Mouse (Mus musculus) ES-Bruce4 (cell line): ENCODE data around the gene Smco2. TPM values are rescaled to one million over a fixed set of nuclear protein-coding genes. Genes with fewer than 3 reads are reported as not detected.

Source experiments
- H3K27ac ChIP-seq: 2 replicates; pipeline ENCODE4 v1.5.1; 2012; ENCODE audit warnings: low read length, inconsistent platforms; ENCODE audit not compliant: insufficient read depth
- H3K27me3 ChIP-seq: 2 replicates; pipeline ENCODE4 v1.6.1; 2012; ENCODE audit warnings: mild to moderate bottlenecking, low read length, inconsistent platforms; ENCODE audit not compliant: control insufficient read depth, poor library complexity, insufficient read depth, severe bottlenecking
- H3K36me3 ChIP-seq: 2 replicates; pipeline ENCODE4 v1.6.1; 2012; ENCODE audit warnings: inconsistent platforms, mild to moderate bottlenecking, low read length, moderate library complexity; ENCODE audit not compliant: control insufficient read depth, poor library complexity, insufficient read depth, severe bottlenecking
- H3K4me1 ChIP-seq: one replicate; pipeline ENCODE4 v1.8.1; 2011; ENCODE audit warnings: low read length; ENCODE audit not compliant: control insufficient read depth, insufficient read depth
- H3K4me3 ChIP-seq: 2 replicates; pipeline ENCODE4 v1.5.1; 2011; ENCODE audit warnings: low read depth, mild to moderate bottlenecking, low read length
- H3K9ac ChIP-seq: 2 replicates; pipeline ENCODE4 v1.6.1; 2012; ENCODE audit warnings: low read depth, mild to moderate bottlenecking, inconsistent platforms; ENCODE audit not compliant: poor library complexity, severe bottlenecking
- H3K9me3 ChIP-seq: replicated peaks from 2 replicates; pipeline ENCODE4 v1.6.1; 2012; ENCODE audit warnings: mild to moderate bottlenecking, low read length, inconsistent platforms; ENCODE audit not compliant: control insufficient read depth, poor library complexity, insufficient read depth, severe bottlenecking
- CTCF ChIP-seq: IDR thresholded peaks from one replicate; pipeline ENCODE4 v1.8.1; 2011; ENCODE audit warnings: low read depth, low read length
- EP300 ChIP-seq: IDR thresholded peaks from 2 replicates; pipeline ENCODE4 v1.6.1; 2011; ENCODE audit warnings: low read depth, low read length; ENCODE audit not compliant: insufficient read depth
- POLR2A ChIP-seq: IDR thresholded peaks from one replicate; pipeline ENCODE4 v1.8.1; 2011; ENCODE audit warnings: low read length; ENCODE audit not compliant: insufficient read depth
- polyA plus RNA-seq: library from polyadenylated mRNA; stranded (reverse); fragments of >200 nt; gene quantifications from 2 replicates; pipeline ENCODE4 v1.2.4, GENCODE M21; 2011; ENCODE audit warnings: low read depth; ENCODE audit not compliant: missing spikeins, insufficient read depth, insufficient read length

Gene Smco2
- polyA plus RNA-seq, 1 experiment = not detected

DNA sequence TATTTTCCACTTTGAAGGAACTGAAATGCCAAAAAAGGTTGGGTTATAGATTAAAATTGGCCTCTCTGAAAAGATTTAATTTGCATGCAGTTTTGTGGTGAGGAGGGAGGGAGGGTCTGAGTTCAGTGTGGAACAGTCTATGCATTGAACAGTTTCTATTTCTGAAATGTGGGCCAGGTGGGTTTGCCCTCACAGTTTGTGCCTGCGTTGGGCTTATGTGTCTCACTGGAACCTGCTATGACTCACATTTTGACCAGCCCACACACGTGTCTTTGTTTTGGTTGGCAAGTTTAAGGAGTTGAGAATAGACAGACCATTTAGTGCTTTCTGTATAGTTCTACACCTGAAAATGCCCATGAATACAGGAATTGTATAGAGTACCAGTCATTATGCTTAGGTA lies 44.0 kb downstream of the Smco2 start:
- Histone ChIP-seq H3K9me3 (no peaks in the 10 kb centered on the region), H3K27ac (no peak overlapping the region), H3K27me3 (no peaks in the 10 kb centered on the region), H3K36me3 (no peaks in the 10 kb centered on the region), H3K9ac (no peak overlapping the region), H3K4me3 (no peak overlapping the region), H3K4me1 (no peaks in the 10 kb centered on the region)
- TF ChIP-seq CTCF (no peak), EP300 (no peak), POLR2A (no peak)

- Histone ChIP-seq H3K27me3 (no peaks in the 10 kb centered on the region), H3K9ac (no peak overlapping the region), H3K4me3 (no peak overlapping the region), H3K4me1 (no peaks in the 10 kb centered on the region), H3K27ac (no peak overlapping the region), H3K9me3 (no peaks in the 10 kb centered on the region), H3K36me3 (no peaks in the 10 kb centered on the region)
- TF ChIP-seq EP300 (no peak), POLR2A (no peak), CTCF (no peak)
Measured at GRCm38 (mm10) chr6:146898709-146899108, 48.8 kb downstream of the Smco2 start.

DNA sequence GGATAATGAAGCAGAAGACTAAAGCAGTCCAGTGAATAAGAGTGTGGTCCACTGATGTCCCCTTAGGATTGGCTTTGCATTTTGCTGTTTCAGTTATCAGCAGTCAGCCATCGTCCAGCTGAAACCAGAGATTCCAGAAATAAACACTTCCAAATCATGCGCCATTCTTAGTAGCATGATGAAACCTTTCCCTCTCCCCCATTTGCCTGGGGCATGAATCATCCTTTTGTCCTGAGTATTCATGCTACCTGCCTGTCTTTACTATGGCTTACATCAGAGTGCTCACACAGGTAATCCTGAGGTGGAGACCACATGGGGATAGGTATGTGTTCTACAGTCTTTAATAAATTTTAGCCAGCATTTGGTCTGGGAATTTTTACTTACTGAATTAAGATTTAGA lies 49.7 kb downstream of the Smco2 start:
- H3K36me3 ChIP-seq = no peaks in the 10 kb centered on the region
- no peaks in the 10 kb centered on the region for H3K9me3 ChIP-seq
- H3K27me3 ChIP-seq = no peaks in the 10 kb centered on the region
- H3K4me3 ChIP-seq = no peak overlapping the region
- H3K27ac ChIP-seq = no peak overlapping the region
- no peaks in the 10 kb centered on the region for H3K4me1 ChIP-seq
- H3K9ac ChIP-seq = no peak overlapping the region
- TF ChIP-seq EP300 (no peak), CTCF (no peak), POLR2A (no peak)

DNA sequence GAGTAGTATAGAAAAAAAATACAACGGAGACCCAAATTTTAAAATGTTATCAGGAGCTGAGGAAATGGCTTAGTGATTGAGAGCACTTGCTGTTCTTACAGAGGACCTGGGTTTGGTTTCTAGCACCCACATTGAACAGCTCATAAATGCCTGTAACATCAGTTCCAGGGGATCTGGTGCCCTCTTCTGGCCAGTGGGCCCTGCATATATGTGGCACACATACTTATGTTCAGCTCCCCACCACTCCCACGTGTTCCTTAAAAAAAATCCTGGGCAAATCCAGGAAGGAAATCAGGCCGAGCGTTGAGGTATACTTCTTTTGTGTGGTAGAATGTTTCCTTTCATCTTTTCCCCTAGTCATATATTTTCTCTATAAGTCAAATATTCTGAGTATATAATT lies 52.0 kb downstream of the Smco2 start:
- no peaks in the 10 kb centered on the region for H3K4me1 ChIP-seq
- H3K27me3 ChIP-seq = no peaks in the 10 kb centered on the region
- no peaks in the 10 kb centered on the region for H3K36me3 ChIP-seq
- no peak overlapping the region for H3K27ac ChIP-seq
- no peak overlapping the region for H3K9ac ChIP-seq
- H3K4me3 ChIP-seq = no peak overlapping the region
- no peaks in the 10 kb centered on the region for H3K9me3 ChIP-seq
- TF ChIP-seq EP300 (no peak), CTCF (peak; percentile 10), POLR2A (no peak)

DNA sequence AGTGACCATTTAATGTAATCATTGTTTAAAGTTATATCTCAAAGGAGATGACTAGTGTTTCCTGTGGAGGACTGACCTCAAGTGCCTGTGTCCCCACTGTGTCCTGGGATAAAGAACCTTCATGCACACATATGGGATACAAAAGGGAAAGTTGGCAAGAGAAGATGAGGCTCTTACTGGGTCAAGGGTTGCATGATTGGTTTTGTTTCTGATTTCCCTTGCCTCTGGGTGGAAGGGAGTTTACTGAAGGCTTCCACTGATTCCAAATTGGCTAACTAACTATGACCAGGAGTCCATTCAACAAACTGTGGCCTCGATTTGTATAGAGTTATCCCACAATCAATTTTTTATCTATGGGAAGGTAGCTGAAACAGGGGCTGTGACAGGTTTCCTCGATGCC lies 53.7 kb downstream of the Smco2 start:
- Histone ChIP-seq H3K9me3 (no peaks in the 10 kb centered on the region), H3K9ac (no peak overlapping the region)
- TF ChIP-seq POLR2A (no peak), CTCF (no peak), EP300 (no peak)

GRCm38 (mm10) chr6:146904707-146905106 lies 54.8 kb downstream of the Smco2 start:
- TF ChIP-seq EP300 = no peak
- TF ChIP-seq POLR2A = no peak
- no peak for TF ChIP-seq CTCF

More for the DNA sequence above, 53.7 kb downstream of the Smco2 start:
- H3K27me3 ChIP-seq = no peaks in the 10 kb centered on the region
- no peaks in the 10 kb centered on the region for H3K4me1 ChIP-seq
- H3K4me3 ChIP-seq = no peak overlapping the region
- no peak overlapping the region for H3K27ac ChIP-seq
- no peaks in the 10 kb centered on the region for H3K36me3 ChIP-seq

More at GRCm38 (mm10) chr6:146904707-146905106, 54.8 kb downstream of the Smco2 start:
- Histone ChIP-seq H3K9me3 (no peaks in the 10 kb centered on the region), H3K4me3 (no peak overlapping the region), H3K4me1 (no peaks in the 10 kb centered on the region), H3K27me3 (no peaks in the 10 kb centered on the region), H3K27ac (no peak overlapping the region), H3K36me3 (no peaks in the 10 kb centered on the region), H3K9ac (no peak overlapping the region)
